Mouse (Mus musculus): ENCODE measurements at regions not wholly inside any gene's neighbourhood (a gene's known extent, or its start where the extent isn't known, plus 50 kb on each side); places are given as distances from the start of the nearest gene placed in this dataset.

DNA sequence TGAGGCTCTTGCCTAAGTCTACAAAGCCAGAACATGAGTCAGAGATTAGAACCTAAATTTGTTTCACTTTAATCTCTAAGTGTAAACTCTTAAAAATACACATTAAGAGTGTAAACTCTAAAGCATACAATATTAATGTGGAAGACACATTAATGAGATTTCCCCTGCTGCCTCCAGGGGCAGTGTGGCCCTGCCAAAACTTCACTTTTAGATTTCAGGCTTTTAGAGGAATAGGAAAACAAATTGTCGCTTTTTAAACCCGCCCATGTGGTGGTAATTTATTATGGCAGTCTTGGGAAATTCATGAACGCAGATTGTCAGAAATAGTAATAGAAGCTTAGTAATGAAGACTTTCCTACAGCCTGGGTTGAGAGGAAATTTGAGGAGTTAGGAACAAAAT is 549.0 kb upstream of the Lcorl start:
- Histone ChIP-seq H3K36me3 (no peaks in the 10 kb centered on the region), H3K9ac (no peak overlapping the region), H3K9me3 (replicated peaks) (no peaks in the 10 kb centered on the region), H3K4me3 (no peak overlapping the region), H3K27ac (no peak overlapping the region), H3K4me1 (no peaks in the 10 kb centered on the region), H3K27me3 (no peaks in the 10 kb centered on the region), H3K4me2 (replicated peaks) (no peak overlapping the region)
- 43% methylated on average over 3 of the region's 3 CpGs for WGBS
- ATAC-seq (ENCODE audit: low FRiP score) = no peak

DNA sequence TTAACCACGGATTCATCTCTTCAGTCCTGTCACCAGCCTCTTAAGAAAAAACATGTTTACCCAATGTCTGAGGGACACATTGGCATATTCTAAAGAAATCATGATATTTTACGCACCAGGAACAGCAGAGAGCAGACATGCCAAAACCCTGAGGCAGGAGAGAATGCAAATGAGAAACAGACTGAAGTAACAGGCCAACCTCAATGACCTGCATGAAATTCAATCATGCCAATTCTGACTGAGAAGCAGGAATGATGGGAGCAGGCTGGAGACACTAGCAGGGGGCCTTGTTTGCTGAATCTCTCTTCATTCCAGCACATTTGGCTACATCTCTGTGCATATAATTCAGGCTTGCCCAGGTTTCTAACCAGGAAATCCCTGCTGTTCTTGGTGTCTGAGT is 529.2 kb upstream of the Lcorl start:
- H3K36me3 ChIP-seq = no peaks in the 10 kb centered on the region
- no peaks in the 10 kb centered on the region for H3K27me3 ChIP-seq
- no peak overlapping the region for H3K4me3 ChIP-seq
- H3K9ac ChIP-seq = no peak overlapping the region
- ATAC-seq (ENCODE audit: low FRiP score) = no peak
- whole genome bisulfite sequencing = 65% methylated on average over 2 of the region's 2 CpGs
- H3K4me1 ChIP-seq = no peaks in the 10 kb centered on the region
- no peak overlapping the region for H3K27ac ChIP-seq
- H3K9me3 ChIP-seq (replicated peaks) = no peaks in the 10 kb centered on the region
- H3K4me2 ChIP-seq (replicated peaks) = no peak overlapping the region

DNA sequence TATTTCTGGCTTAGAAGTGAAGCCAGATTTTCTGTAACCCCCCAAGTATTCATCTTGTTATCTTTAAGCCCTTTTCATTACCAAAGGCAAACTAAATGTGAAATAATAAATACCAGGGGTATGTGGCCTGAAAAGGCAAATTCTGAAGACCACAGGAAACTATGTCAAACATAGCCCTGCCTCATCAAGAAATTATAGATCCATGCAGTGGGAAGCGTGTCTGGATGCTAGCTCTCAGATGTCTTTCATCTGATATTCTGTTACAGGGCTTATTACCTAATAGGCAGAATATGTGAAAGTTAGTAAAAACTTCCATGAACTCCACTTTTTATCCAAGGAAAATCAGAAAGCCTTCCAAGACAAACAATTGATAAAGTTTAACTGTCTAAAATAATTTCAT is 509.9 kb upstream of the Lcorl start:
- WGBS = 70% methylated on average over 1 of the region's 1 CpGs
- Histone ChIP-seq H3K4me1 (no peaks in the 10 kb centered on the region), H3K4me3 (no peak overlapping the region), H3K27me3 (no peaks in the 10 kb centered on the region), H3K9me3 (replicated peaks) (no peaks in the 10 kb centered on the region), H3K27ac (no peak overlapping the region), H3K4me2 (replicated peaks) (no peak overlapping the region), H3K36me3 (no peaks in the 10 kb centered on the region), H3K9ac (no peak overlapping the region)
- no peak for ATAC-seq (ENCODE audit: low FRiP score)

DNA sequence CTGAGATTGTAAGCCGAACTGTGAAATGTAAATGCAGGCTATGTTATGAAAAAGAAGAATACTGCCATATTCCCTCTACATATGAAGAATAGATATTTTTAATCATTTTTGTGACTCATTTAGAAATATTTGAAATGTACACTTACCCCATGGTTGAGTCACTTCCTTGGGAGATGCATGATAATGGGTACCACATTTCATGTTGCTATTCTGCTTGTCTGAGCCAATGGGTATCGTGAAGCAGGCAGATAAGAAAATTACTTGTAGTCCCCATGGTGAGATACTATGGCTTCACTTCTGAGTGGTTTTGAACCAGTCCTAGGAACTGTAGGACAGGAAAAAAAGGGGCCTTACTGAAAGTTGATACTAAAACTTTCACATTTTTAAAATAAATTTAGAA is 506.2 kb upstream of the Lcorl start:
- no peak overlapping the region for H3K9ac ChIP-seq
- H3K4me3 ChIP-seq = no peak overlapping the region
- no peaks in the 10 kb centered on the region for H3K36me3 ChIP-seq
- no peak overlapping the region for H3K4me2 ChIP-seq (replicated peaks)
- no peaks in the 10 kb centered on the region for H3K4me1 ChIP-seq
- H3K27ac ChIP-seq = no peak overlapping the region
- no peaks in the 10 kb centered on the region for H3K27me3 ChIP-seq
- 92% methylated on average over 2 of the region's 2 CpGs for WGBS
- H3K9me3 ChIP-seq (replicated peaks) = no peaks in the 10 kb centered on the region
- ATAC-seq (ENCODE audit: low FRiP score) = no peak

DNA sequence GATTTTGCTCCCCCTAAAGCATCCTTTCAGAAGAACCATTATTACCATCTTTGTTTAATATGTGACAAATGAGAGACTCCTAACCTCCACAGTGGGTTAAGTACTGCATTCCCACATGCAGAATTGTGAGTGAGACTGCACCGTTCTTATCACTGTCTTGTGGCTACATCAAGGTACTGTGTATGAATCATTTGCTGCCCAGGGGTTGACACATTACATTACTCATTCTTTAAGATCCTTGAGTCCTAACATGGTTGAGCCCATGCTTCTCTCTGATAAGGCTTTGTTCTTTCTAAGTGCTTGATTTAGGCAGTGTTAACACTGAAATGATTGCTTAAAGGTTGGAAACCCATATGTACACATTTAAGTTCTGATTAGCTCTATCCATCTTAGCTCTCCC is 504.2 kb upstream of the Lcorl start:
- H3K27ac ChIP-seq = no peak overlapping the region
- no peaks in the 10 kb centered on the region for H3K27me3 ChIP-seq
- H3K4me1 ChIP-seq = no peaks in the 10 kb centered on the region
- H3K9me3 ChIP-seq (replicated peaks) = no peaks in the 10 kb centered on the region
- H3K4me3 ChIP-seq = no peak overlapping the region
- H3K4me2 ChIP-seq (replicated peaks) = no peak overlapping the region
- H3K36me3 ChIP-seq = no peaks in the 10 kb centered on the region
- WGBS = 72% methylated on average over 1 of the region's 1 CpGs
- no peak for ATAC-seq (ENCODE audit: low FRiP score)
- no peak overlapping the region for H3K9ac ChIP-seq

DNA sequence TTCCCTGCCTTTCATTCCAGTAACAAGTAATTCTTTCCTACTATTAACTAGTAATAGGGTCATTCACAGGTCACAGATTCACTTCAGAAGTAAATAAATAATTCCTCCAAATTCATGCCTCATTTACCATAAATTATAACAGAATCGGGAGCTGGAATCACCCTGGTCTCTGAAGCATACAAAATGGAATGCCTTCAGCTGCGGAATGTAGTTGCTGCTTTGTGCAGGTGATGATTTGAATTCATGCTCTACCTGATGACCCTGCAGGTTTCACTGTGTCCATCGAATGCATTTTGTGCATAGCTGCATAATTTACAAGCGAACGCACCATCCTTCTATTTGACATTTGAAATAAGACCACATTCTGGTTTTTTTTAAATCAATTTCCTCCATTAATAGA is 491.0 kb upstream of the Lcorl start:
- H3K4me1 ChIP-seq = no peaks in the 10 kb centered on the region
- H3K9ac ChIP-seq = no peak overlapping the region
- no peak for ATAC-seq (ENCODE audit: low FRiP score)
- H3K27ac ChIP-seq = no peak overlapping the region
- no peak overlapping the region for H3K4me2 ChIP-seq (replicated peaks)
- no peaks in the 10 kb centered on the region for H3K9me3 ChIP-seq (replicated peaks)
- H3K4me3 ChIP-seq = no peak overlapping the region
- H3K27me3 ChIP-seq = no peaks in the 10 kb centered on the region
- no peaks in the 10 kb centered on the region for H3K36me3 ChIP-seq
- WGBS = 55% methylated on average over 5 of the region's 5 CpGs

DNA sequence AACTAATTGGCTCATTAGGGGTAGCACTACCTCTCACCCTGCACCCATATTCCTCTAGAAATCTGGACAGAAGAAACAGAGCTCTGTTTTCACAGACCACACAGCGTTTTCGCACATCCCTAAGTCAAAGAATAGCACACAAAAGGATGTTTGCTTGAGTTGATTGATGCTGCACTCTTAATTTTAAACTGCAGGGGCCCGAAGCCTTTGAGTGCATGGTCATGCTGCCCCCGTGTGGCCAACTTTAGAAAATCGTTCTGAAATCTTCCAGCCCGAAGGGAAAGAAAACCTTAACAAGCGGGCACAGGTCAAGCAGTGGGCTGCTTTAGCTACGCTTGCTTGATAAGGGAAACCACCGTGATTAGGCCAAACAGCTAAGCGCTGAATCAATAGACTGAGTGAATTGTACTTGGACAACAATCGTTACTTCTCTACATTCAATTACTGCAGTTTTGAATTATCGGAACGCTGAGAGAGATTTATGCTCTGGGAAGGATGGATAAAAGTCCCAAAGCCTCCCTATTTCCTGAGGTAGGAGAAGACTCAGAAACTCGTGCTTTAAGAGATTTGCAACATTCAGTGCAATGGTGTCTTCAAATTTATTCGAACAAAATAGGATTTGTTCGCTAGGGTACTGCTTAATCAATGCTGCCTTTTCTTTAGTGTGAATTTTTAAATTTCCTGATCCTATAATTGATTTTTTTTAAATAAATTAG is 490.1 kb upstream of the Lcorl start:
- Histone ChIP-seq H3K4me1 (no peaks in the 10 kb centered on the region), H3K27me3 (no peaks in the 10 kb centered on the region), H3K9me3 (replicated peaks) (no peaks in the 10 kb centered on the region), H3K9ac (no peak overlapping the region), H3K36me3 (no peaks in the 10 kb centered on the region), H3K4me3 (no peak overlapping the region), H3K27ac (peak overlapping the region; percentile 55; the same call in 1 of the 2 replicates), H3K4me2 (replicated peaks) (peak overlapping the region; percentile 34)
- peak; percentile 77 for ATAC-seq (ENCODE audit: low FRiP score)
- WGBS = 20% methylated on average over 16 of the region's 16 CpGs

DNA sequence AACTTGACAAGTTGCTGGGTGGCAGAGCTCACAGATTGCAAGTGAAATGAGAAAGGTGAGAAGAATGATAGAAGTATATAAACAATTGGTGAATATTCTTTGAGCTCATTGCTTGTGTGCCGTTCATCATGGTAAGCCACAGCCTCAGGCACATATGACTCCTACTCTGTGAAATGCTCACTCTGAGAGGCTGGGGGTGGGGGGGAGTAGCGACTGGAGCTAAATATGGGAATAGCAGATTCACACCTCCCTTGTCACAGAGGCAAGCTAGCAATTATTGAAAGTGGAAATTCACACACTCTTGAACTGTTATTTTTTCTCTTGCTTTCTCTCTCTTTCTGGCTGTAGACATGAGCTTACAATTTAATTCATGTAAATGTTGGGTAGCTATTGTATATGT is 481.0 kb upstream of the Lcorl start:
- Histone ChIP-seq H3K9ac (no peak overlapping the region), H3K4me2 (replicated peaks) (no peak overlapping the region), H3K27ac (no peak overlapping the region), H3K9me3 (replicated peaks) (no peaks in the 10 kb centered on the region), H3K4me1 (no peaks in the 10 kb centered on the region), H3K27me3 (no peaks in the 10 kb centered on the region), H3K4me3 (no peak overlapping the region), H3K36me3 (no peaks in the 10 kb centered on the region)
- WGBS = 80% methylated on average over 2 of the region's 2 CpGs
- no peak for ATAC-seq (ENCODE audit: low FRiP score)

DNA sequence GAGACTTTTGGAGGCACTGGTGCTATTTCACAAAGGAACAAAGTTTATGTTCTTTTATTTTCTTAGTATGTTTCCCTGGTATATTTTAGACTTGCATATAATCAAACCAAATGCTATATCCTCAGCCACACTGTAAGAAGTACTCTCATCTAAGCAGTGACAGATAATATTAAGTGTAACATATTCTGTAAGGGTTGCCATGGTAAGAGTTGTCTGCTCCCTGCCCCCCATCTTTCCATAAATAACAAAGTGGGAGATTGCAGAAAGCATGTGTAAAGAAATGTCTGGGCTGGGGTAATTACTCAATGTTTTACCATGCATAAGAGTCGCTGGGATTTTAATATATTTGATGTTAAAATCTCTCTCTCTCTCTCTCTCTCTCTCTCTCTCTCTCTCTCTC is 473.5 kb upstream of the Lcorl start:
- H3K27me3 ChIP-seq = no peaks in the 10 kb centered on the region
- ATAC-seq (ENCODE audit: low FRiP score) = no peak
- no peak overlapping the region for H3K27ac ChIP-seq
- no peak overlapping the region for H3K4me2 ChIP-seq (replicated peaks)
- no peaks in the 10 kb centered on the region for H3K9me3 ChIP-seq (replicated peaks)
- H3K4me3 ChIP-seq = no peak overlapping the region
- no peaks in the 10 kb centered on the region for H3K4me1 ChIP-seq
- 27% methylated on average over 1 of the region's 1 CpGs for WGBS
- no peak overlapping the region for H3K9ac ChIP-seq
- H3K36me3 ChIP-seq = no peaks in the 10 kb centered on the region

Data from hindbrain, embryonic 12.5 days (tissue).